Mouse (Mus musculus) layer of hippocampus, adult 18-20 months (tissue): ENCODE data around the gene Tnfrsf25. TPM values are rescaled to one million over a fixed set of nuclear protein-coding genes. Genes with fewer than 3 reads are reported as not detected.

Source experiments
- DNase-seq, 2 experiments: peaks; one replicate each; pipeline ENCODE4 v3.0.0; 2022; ENCODE audit warnings: low spot score in 2 of 2
- long read RNA-seq: library from polyadenylated mRNA; stranded (forward); transcript quantifications from one replicate; pipeline ENCODE4 v2.0.0, GENCODE M21; 2021
- total RNA-seq, 2 experiments: library from RNA; stranded (reverse); gene quantifications; 2 replicates each; pipeline ENCODE4 v1.2.3; 2021

The Tnfrsf25 gene
- 10 to 100 TPM; 40.4 to 49.5 TPM for total RNA-seq
- long read RNA-seq, partial matches to known transcripts = 4 of 4 reads
- long read RNA-seq, other reads (novel, unspliced or antisense) = 0 of 4 reads

DNA sequence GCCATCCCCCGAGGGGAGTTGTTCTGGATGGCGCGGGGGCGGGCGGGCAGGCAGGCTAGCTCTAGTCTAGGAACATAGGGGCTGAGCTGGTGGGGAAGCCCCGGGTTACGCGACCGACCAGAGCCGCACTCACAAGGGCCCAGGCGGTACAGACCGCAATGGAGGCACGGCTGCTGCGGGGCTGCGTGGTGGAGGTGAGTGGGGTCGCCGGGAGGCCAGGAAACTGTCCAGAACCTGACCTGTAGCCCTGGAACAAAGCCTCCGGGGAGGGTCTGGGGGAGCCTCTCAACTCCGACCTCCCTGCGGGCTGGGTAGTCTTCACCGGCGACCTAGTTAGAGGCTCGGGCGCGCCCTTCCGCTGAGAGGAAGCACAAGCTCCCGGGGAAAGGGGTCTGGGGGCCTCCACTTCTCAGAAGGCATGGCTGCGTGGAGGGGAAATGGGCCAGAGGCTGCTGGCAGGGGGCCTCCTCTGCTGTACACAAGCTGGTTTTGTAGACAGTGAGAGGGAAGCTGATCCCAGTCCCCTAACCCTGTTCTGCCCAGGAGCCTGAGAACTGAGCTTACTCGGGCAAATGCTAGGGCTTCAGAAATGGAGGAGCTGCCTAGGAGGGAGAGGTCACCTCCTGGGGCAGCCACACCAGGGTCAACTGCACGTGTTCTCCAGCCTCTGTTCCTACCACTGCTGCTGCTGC is at the start of gene Tnfrsf25:
Gene Tnfrsf25 (plus strand): TSS at position 14 of the 692 bp plus-strand sequence.
- no peak for DNase-seq

DNA sequence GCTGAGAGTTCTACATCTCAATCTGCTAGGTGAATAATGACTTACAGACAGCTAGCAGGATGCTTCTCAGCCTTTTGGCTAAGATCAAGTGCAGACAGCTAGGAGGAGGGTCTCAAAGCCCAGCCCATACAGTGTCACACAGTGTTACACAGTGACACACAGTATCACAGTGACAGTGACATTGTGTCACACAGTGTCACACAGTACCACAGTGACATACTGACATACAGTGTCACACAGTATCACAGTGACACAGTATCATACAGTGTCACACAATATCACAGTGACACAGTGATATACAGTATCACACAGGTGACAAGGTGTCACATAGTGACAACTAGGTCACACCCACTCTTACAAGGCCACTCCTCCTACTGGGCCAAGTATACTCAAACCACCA is 48.5 kb upstream of the Tnfrsf25 start:
- DNase-seq = no peak

DNA sequence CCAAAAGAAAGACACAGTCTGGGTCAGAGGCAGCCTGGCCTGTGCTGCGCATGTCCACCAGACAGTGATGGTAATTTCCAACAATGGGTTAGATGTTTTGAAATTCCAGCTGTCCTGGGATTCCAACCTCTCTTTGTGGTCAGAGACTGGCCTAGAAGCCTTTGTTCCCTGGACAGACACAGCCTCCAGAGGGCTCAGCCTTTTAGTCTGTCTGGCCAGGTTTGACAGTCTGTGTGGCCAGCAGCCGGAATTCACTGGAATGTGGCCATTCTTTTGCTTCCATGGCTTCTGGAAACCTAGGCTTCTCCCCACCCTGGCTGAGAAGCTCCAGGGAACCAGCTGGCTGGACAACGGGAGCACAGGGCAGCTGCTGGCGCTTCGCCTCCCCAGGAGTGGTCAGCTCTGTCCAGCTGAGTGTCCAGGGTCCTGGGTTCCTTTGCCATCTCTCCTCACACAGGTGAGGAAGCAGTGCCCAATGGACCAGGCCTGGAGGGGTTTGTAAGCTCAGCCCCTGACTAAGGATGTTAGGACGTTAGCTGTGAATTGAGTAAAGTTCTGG is 47.5 kb upstream of the Tnfrsf25 start:
- DNase-seq = no peak

DNA sequence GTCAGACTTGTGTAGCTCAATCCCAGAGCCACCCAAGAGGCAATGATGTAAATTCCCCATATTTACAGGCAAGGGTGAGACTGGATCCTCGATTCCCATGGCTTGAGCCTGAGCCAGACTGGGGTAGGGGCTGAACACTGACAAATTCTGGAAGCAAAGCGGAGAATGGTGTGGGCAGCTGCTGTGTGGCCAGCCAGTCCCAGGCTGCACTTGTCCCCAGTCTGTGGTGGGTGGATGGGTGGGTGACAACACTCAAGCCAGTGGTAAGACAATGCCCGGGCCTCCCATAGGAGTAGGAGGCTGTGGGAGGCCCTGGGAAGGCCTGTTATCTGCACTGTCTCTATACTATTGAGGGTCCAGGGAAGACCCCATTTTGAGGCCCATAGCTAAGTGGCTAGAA is 46.5 kb upstream of the Tnfrsf25 start:
- no peak for DNase-seq

DNA sequence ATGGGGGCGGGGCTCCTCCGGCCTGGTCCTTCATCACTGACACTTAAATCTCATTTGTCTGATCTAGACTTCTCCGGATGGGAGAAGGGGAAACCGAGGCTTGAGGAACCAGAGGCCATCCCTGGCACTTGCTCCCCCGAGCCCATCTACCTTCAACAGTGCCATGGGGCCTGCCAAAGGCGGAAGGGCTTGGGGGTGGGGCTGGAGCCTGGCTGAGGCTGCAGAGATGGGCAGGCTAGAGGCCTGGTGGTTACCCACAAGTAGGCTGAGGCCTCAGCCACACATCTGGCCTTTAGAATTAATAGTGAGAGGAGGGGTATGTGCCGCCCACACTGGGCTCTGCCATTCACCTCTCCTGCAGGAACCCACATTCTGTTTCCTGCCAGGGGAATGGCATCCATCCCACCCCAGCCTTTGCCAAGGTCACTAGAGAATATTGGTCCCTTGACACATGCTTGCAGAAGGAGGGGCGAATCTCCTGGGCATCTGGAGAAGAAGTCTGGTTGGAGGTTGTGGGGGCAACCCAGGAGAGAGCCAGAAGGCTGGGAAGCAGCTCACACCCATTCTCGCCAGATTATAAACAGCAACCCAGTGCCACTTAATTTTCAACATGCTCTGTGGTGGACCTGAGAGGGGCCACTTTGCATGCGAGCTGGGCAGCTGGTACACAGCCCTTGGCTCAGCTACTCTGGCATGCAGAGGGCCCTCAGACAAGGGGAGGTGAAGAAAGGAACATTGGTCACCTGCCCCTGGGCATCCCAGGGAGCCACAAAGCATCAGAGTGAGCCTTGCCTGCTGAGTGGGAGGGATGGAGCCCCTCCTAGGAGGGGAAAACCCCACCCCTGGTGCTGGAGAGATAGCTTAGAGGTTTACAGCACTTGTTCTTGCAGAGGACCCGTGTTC is 45.0 kb upstream of the Tnfrsf25 start:
- DNase-seq = no peak

DNA sequence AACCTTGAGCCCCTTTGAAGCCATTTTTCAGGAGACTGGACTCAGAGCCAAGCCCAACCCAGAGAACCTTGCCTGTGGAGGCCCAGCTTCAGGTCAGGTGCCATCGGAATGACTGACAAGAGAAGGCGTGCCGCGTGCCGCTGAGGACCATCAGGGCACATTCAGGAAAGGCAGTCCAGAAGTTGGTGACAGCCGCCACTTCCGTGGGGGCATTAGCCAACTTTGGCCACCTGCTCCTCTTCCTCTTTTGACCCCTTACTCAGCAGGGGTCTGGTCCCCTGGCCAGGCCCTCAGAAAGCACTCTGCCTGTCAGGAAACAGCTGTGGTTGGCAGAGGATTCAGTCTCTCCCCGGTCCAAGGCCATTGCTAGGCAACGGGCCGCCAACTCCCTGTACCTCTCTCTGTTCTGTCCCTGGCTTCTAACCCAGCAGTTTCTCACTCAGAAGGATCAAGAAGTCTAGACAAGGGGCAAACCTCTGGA is 43.6 kb upstream of the Tnfrsf25 start, which contains the start of gene Plekhg5:
Gene Plekhg5 (plus strand): TSS at position 378 of the 481 bp plus-strand sequence.
- peak in 1 of 2 experiments; percentile 54 for DNase-seq

DNA sequence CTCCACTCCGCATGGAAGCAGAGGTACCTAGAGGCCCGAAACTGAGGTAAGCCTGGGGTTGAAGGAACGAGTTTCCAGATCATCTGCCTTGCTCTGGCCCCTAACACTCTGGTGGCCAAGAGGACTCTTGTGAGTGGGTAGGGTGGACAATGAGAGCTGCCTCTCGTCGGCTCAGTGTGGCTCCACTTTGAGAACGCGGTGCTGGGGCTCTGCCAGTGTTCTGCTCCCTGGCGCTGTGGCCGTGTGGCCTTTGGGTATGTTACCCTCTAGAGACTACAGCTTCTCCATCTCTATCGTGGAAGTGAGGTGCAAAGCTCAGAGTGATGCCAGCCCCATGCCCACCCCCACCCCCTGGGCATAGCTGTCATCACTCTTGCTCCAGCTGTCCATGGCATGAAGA is 43.1 kb upstream of the Tnfrsf25 start:
- DNase-seq = no peak

DNA sequence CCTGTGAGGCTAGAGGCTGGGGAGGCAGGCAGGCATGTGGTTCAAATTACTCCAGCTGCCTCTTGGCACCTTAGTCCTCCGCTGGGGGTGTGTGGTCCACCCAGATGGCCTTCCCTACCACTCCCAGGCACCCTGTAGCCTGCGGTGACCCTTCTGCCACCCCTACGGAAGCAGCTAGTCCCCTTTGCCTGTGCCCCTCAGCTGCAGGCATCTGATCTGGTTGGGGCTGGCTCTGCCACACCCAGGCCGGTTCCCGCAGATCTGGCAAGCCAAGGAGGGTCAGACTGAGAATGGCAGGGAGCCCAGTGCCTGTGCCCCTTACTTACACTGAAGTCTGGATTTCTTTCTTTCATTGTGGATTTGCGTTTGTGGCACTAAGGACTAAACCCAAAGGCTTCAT is 42.0 kb upstream of the Tnfrsf25 start:
- DNase-seq = no peak

DNA sequence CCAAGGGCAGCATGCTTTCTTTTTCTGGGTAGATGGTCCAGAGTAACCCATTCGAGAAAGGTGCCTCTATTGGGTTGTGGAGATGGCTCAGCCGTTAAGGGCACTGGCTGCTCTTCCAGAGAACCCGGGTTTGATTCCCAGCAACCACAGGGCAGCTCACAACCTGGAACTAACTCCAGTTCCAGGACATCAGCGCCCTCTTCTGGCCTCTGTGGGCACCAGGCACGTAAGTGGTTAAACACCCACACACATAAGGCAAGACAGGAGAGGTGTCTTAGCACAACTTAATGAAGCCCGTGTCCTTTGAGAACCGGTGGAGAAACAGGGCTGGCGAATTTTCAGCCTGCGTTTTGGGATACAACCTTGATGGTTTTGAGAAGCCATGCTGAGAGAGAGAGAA is 41.2 kb upstream of the Tnfrsf25 start:
- DNase-seq = no peak

DNA sequence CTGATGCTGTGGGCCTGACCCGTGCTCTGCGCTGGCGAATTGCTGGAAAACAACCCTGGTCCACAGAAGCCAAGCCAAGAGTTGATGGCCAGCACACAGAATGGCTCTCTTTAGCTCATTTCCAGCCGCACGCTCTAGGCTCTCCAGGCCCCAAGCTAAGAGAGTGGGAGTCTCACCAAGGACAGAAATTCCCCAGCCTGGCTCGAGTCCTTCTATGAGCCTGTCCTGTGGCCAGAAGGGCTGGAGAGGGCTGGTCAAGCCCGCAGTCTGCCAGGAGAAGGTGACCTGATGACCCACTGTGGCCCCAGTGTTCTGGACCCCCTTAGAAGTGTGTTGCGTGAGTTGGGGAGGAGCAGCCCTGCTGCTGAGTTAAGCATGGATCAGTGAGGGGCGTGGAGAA is 38.5 kb upstream of the Tnfrsf25 start:
- DNase-seq = no peak

DNA sequence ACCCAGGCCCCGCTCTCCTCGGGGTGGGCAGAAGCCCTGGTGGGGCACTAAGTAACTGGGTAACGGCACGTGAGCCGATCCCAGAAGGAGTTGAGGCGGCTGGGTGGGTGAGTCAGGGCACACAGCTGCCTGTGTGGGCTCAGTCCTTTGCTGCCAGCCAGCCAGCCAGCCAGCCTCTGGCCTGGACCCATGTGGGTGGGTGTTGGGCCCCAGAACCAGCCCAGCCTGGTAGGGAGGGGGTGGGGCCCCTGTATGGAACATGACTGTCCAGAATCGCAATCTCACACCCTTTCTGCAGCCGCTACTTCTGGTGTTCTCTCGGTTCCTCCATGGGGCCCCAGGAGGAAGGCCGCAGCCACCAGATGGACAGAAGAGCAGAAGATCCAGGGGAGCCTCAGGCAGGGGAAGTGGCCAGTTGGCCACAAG is 37.6 kb upstream of the Tnfrsf25 start:
- DNase-seq = no peak

DNA sequence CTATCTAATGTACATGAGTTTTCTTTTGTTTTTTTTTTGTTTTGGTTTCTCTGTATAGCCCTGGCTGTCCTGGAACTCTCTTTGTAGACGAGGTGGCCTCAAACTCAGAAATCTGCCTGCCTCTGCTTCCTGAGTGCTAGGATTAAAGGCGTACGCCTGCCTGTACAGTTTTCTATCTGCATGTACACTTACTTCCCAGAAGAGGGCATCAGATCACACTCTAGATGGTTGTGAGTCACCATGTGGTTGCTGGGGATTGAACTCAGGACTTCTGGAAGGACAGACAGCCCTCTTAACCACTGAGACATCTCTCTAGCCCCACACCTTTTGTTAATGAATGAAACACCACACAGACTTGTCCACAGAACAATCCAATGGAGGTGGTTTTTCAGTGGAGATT is 36.5 kb upstream of the Tnfrsf25 start:
- DNase-seq = no peak

DNA sequence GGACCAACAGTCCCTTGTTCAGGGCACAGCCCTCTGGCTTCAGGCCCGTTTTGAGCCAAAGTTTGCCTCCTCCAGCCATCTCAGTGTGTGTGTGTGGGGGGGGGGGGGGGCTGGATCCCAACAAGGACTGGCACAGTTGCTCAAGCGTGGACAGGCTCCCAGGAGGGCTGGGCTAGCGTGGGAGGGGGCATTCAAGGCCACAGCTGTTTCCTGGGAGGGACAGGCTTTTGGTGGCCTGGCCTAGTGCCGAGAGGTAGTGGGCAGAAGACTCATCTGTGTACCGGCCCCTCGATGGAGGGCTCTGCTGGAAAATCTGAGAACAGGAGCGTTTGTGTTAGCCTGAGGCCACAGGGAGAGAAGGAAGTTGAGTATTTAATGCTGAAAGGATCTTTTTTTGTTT is 35.8 kb upstream of the Tnfrsf25 start:
- no peak for DNase-seq

DNA sequence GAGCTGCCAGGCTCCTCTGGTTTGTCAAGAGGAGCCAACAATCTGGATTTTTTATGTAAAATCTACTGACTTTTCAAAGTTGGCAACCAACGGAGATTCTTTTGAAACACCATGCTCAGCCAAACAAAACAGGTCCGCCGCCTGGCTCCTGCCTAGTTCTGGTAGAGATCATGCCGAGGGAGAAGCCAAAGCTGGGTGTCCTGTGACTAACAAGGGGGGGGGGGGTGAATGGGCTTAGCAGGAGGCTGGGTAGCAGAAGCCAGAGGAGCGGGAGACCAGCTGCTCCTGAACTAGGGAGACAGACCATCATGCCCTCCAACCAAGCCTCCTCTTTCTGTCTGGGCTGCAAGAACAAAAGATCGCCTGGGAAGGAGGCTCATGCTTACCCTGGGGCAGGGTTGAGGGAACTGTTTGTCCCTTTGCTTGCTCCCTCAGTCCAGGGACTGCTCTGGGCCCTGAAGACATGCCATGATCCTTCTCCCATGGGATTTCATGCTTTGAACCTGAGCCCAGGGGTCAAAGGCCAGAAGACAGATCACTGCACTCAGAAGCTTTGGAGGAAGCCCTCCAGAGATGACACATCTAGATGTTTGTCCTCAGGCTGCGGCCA is 32.0 kb upstream of the Tnfrsf25 start:
- DNase-seq = no peak

DNA sequence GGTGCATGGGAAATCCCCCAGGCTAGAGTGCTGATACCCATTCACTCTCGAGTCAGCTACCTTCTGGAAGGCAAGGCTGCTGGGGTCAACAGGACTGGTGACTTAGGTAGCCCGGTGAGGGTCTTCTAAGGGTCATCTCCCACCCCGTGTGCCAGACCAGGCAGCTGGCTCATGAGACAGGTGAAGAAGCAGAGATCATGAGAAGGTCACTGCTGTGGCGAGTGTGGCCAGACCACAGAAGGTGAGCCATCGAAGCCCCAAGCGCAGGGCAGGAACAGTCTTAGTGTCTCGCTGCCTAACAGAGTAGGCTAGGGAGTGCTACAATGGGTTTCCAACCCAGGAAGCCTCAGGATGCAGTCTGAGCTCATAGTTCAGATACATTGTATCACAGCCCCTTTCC is 31.1 kb upstream of the Tnfrsf25 start:
- DNase-seq = no peak

DNA sequence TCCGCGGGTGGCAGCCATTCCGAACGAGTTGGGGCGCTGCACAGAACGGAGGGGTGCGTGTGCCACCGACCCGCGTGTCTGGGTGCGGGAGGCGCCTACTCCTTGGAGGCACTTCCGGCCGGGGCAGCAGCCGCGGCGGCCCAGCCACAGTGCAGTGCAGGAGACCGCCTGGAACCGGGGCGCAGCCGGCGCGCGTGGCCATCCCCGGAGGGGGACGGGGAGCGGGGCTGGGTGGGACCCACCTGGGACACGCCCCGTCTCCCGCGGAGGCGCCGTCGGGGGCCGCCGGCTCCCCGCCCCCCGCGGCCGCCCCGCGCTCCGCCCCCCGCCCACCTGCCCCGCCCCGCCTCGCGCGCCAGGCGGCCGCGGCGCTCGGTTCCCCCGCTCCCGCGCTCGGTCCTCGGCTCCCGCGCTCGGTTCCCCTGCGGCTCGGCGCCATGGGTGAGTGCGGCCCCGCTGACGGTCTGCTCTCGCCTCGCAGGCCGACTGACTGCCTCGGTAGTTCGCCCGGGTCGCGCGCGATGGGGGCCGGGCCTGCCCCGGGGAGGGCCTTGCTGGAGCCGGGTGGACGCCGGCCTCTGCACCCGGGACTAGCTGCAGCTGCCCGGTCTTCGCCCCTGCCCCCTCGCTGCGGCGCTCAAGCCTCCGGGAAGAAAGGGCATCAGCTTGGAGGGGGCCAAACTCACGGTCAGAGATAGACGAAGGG is 29.1 kb upstream of the Tnfrsf25 start:
- DNase-seq = peak; percentile 70 to 74

DNA sequence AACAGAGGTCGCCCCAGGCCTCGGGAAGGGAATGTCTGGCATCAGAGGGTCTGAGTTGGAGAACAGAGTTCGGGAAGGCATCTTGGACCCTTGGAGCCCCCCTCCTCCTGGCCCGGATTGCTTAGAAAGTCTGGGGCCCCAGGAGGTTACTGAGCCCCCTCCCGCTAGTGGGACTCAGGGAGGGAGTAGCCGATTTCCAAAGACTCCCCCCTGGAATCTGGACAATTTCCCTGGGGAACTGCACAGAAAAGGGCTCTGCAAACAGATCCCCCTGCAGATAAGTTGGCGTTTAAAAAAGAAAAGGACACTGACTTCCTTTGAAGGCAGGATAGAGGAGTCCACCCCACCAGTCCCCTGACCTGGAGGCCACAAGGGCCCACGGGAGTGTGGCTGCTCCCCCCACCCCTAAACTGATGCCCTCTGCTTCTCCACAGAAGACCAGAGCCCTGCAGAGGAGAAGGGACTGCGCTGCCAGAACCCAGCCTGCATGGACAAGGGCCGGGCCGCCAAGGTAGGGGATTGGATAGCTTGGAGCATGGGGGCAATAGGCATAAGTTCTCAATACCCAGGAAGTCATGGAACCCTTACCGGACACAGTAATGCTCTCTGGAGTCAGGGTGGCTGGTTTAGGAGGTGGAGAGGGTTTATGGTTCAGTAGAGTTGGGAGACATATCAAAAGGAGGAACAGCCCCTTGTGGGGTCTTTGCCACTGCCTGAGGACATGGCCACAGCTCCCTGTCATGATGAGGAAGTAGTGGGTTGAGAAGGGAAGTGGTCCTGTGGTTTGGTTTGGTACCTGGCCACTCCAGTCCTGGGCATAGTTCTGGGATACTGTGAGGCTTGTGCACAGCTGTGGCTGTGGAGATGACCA is 28.3 kb upstream of the Tnfrsf25 start:
- no peak for DNase-seq

DNA sequence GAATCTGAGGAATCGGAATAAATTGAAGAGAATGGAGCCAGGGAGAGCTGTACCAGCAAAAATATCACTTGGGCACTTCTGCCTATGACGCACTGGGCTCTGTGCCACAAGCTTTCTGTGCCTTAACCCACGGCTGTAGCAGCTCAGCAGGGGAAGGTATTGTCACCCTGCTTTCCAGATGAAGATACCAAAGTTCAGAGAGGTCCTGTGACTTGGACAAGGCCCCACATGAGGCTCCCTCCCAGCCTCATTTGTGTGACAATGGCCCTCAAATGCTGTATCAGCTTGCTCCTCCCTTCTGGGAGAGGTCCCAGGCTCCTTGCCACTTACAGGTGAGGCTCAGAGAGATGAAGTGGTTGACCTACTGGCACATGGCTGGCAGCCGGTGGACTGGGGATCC is 27.6 kb upstream of the Tnfrsf25 start:
- peak in 1 of 2 experiments; percentile 75 for DNase-seq

DNA sequence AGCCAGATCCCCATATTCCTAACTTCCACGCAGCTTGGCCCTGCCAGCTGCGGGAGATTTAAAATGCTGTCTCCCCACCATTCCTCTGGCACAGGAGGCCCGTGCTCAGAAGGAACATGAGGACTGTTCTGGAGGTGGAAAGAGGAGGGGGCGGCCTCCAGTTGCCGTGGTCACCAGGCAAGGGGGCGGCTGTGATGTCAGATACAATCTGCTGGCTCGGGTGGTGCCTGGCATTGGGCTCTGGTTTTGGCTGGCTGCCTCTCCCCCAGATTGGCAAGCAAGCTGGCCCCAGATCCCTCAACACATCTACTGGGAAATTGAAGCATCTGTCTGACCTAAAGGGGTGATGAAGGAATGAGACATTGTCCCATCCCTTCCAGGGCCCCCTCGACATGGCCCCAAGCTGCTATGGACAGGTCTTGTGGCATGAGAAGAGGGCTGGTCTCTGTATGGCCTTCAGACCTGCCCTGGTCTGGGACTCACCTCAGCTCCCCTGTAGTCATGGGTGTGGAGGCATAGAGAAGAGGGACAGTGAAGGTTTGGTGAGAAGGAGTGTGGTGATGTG is 27.1 kb upstream of the Tnfrsf25 start:
- DNase-seq = peak; percentile 89 to 94
